Mouse (Mus musculus): Measurements from ENCODE around the gene Ipo13. TPM values are rescaled to one million over a fixed set of nuclear protein-coding genes. Genes with fewer than 3 reads are reported as not detected.

The Ipo13 gene
- polyA plus RNA-seq, 1 experiment from 2014 or later = 62.0 TPM

- H3K9me3 ChIP-seq (ENCODE audit: control insufficient read depth, low read length) = no peaks in the 10 kb centered on the region
- DNase-seq (ENCODE audit: low spot score) (peak; percentile 86), ATAC-seq (replicated peaks; ENCODE audit: low FRiP score) (peak; percentile 89)
- no peaks in the 10 kb centered on the region; the same call in 1 of the 2 replicates for H3K36me3 ChIP-seq (ENCODE audit: control insufficient read depth, insufficient read depth, low read length)
- whole genome bisulfite sequencing = under 1% methylated on average over 21 of the region's 21 CpGs
- no peaks in the 10 kb centered on the region for H3K27me3 ChIP-seq (ENCODE audit: control insufficient read depth, insufficient read depth, low read length)
- H3K4me2 ChIP-seq (ENCODE audit: low read depth, low read length, severe bottlenecking) = peak within 1 kb of the TSS; percentile 74
- H3K9ac ChIP-seq (ENCODE audit: low read length) = peak within 1 kb of the TSS; percentile 61
- peak within 1 kb of the TSS; percentile 75 for H3K4me3 ChIP-seq (ENCODE audit: low read depth, low read length)
- peaks cover 14% of the 10 kb centered on the region for H3K4me1 ChIP-seq (replicated peaks; ENCODE audit: control insufficient read depth, insufficient read depth, low read length)
- H3K27ac ChIP-seq (ENCODE audit: low read depth, low read length) = no peak within 1 kb of the TSS
These were observed 23.0 kb downstream of the Ipo13 start, which contains the start of gene Dph2 for GRCm38 (mm10) chr4:117891738-117892161. Gene Dph2, minus strand, starts transcription at chr4:117892032.

DNA sequence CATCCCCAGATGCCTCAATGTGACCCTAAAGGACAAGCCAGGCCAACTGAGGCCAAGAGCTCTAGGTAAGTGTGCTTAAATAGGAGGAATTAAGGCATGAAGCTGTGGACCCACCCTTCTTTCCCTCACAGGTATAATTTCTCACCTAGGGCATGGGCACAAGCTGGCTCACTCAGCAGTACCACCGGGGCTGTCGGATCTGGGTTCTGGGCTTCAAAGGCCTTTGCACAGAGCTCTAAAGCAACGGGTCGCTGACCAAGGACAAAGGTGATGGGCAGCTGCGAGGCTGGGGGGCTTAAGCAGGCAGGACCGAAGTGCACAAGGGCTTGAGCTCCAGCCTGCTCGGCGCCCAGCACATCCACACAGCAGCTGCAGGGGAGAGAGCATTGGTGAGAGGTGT lies 24.0 kb downstream of the Ipo13 start:
- Histone ChIP-seq H3K27ac (ENCODE audit: low read depth, low read length) (no peak overlapping the region), H3K27me3 (ENCODE audit: control insufficient read depth, insufficient read depth, low read length) (no peaks in the 10 kb centered on the region), H3K4me1 (replicated peaks; ENCODE audit: control insufficient read depth, insufficient read depth, low read length) (peaks cover 19% of the 10 kb centered on the region), H3K4me2 (ENCODE audit: low read depth, low read length, severe bottlenecking) (peak overlapping the region; percentile 74; the same call in 1 of the 2 replicates), H3K4me3 (ENCODE audit: low read depth, low read length) (peak overlapping the region; percentile 75; the same call in 1 of the 2 replicates), H3K9ac (ENCODE audit: low read length) (no peak overlapping the region), H3K9me3 (ENCODE audit: control insufficient read depth, low read length) (no peaks in the 10 kb centered on the region), H3K36me3 (ENCODE audit: control insufficient read depth, insufficient read depth, low read length) (no peaks in the 10 kb centered on the region; the same call in 1 of the 2 replicates)
- ATAC-seq (replicated peaks; ENCODE audit: low FRiP score) = no peak
- DNase-seq (ENCODE audit: low spot score) = no peak
- WGBS = 66% methylated on average over 8 of the region's 8 CpGs

DNA sequence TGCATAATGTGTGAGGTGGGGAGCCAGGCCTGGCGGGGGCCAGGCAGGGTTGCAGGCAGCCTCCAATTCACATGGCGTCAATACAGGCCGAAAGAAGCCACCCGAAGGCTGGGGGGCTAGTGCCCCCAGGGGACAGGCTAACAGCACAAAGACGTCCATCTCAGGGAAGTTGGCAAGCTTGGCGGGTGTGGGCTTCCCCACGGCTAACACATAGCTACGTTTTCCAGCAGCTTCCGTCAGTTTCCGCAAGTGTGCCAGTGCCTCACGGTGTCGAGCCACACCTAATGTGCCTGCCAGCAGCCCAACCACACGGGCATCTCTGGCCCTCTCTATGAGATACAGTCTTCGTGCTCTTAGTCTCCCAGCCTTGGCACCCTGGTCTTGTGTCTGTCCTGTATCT lies 24.8 kb downstream of the Ipo13 start:
- Histone ChIP-seq H3K4me3 (ENCODE audit: low read depth, low read length) (no peak overlapping the region), H3K4me2 (ENCODE audit: low read depth, low read length, severe bottlenecking) (no peak overlapping the region), H3K9ac (ENCODE audit: low read length) (no peak overlapping the region), H3K27ac (ENCODE audit: low read depth, low read length) (no peak overlapping the region), H3K9me3 (ENCODE audit: control insufficient read depth, low read length) (no peaks in the 10 kb centered on the region), H3K27me3 (ENCODE audit: control insufficient read depth, insufficient read depth, low read length) (no peaks in the 10 kb centered on the region), H3K36me3 (ENCODE audit: control insufficient read depth, insufficient read depth, low read length) (no peaks in the 10 kb centered on the region; the same call in 1 of the 2 replicates), H3K4me1 (replicated peaks; ENCODE audit: control insufficient read depth, insufficient read depth, low read length) (peaks cover 19% of the 10 kb centered on the region)
- DNase-seq (ENCODE audit: low spot score) = no peak
- WGBS = 90% methylated on average over 14 of the region's 14 CpGs
- no peak for ATAC-seq (replicated peaks; ENCODE audit: low FRiP score)

DNA sequence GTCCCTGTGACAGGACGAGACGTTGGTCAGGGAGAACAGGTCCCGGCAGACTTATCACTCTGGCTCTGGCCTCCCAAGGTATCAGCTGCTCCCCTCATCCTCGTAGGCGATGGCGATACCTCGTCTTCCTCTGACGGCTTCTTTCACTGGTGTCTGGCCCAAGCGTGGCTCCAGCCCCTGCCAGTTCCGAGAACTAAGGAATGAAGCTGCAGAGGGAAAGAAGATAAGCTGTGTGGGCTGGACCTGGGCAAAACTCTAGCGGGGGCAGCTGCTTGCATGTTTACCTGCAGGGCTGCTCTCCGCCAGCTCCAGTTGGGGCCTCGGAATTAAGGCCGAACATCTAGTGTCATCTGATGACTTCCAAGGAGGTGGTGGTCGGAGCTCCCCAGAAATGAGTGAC lies 25.3 kb downstream of the Ipo13 start:
- no peak overlapping the region for H3K4me3 ChIP-seq (ENCODE audit: low read depth, low read length)

DNA sequence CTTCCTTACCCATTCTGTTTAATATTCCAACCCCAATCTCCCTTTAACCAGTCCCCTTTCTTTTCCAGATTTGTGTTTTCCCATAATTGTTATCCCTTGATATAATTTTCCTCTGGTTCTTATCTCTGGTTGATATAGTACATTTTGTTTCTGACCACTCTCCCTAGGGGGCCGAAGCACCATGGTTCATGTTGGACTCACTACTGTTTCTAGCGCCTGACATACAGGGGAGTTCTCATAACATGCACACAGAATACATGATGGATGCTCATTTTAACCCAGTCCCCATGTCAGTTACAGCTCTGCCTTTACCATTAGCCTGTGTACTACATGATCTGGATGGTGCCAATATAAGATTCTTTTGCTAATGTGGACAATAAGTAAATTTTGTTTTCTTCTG lies 26.9 kb downstream of the Ipo13 start:
- peak overlapping the region; percentile 91; the same call in 1 of the 2 replicates for H3K4me2 ChIP-seq (ENCODE audit: low read depth, low read length, severe bottlenecking)
- H3K27ac ChIP-seq (ENCODE audit: low read depth, low read length) = no peak overlapping the region
- DNase-seq (ENCODE audit: low spot score) (no peak), ATAC-seq (replicated peaks; ENCODE audit: low FRiP score) (no peak)
- peaks cover 26% of the 10 kb centered on the region for H3K4me1 ChIP-seq (replicated peaks; ENCODE audit: control insufficient read depth, insufficient read depth, low read length)
- peak overlapping the region; percentile 87 for H3K4me3 ChIP-seq (ENCODE audit: low read depth, low read length)
- no peaks in the 10 kb centered on the region; the same call in 1 of the 2 replicates for H3K36me3 ChIP-seq (ENCODE audit: control insufficient read depth, insufficient read depth, low read length)
- no peaks in the 10 kb centered on the region for H3K27me3 ChIP-seq (ENCODE audit: control insufficient read depth, insufficient read depth, low read length)
- WGBS = 73% methylated on average over 2 of the region's 2 CpGs
- no peaks in the 10 kb centered on the region for H3K9me3 ChIP-seq (ENCODE audit: control insufficient read depth, low read length)
- H3K9ac ChIP-seq (ENCODE audit: low read length) = no peak overlapping the region

More for the DNA sequence above, 25.3 kb downstream of the Ipo13 start:
- no peaks in the 10 kb centered on the region; the same call in 1 of the 2 replicates for H3K36me3 ChIP-seq (ENCODE audit: control insufficient read depth, insufficient read depth, low read length)
- H3K9ac ChIP-seq (ENCODE audit: low read length) = no peak overlapping the region
- H3K27ac ChIP-seq (ENCODE audit: low read depth, low read length) = no peak overlapping the region
- H3K9me3 ChIP-seq (ENCODE audit: control insufficient read depth, low read length) = no peaks in the 10 kb centered on the region
- DNase-seq (ENCODE audit: low spot score) = no peak
- no peak for ATAC-seq (replicated peaks; ENCODE audit: low FRiP score)
- H3K4me2 ChIP-seq (ENCODE audit: low read depth, low read length, severe bottlenecking) = no peak overlapping the region
- H3K27me3 ChIP-seq (ENCODE audit: control insufficient read depth, insufficient read depth, low read length) = no peaks in the 10 kb centered on the region
- H3K4me1 ChIP-seq (replicated peaks; ENCODE audit: control insufficient read depth, insufficient read depth, low read length) = peaks cover 19% of the 10 kb centered on the region
- WGBS = 90% methylated on average over 15 of the region's 15 CpGs

DNA sequence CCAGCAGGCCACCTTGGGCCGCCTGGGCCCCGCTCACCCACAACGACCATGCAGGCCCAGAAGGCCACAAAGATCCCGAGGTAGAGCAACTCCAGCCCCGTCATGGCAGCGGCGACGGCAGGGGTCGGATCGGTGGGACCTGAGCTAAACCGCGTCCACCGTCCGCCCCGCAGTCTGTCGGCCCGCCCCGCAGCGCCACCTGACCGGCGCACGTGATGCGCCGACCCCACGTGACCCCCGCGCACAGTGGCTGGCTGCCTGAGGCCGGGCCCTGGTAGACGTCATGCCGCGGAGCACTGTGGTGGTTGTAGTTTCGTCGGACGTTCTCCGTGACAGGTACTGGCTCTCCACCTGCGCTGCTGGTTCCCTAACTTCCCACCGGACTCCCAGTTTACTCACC lies 27.7 kb downstream of the Ipo13 start, which contains the start of gene Atp6v0b:
Gene Atp6v0b (minus strand): TSS at position 201 of the 400 bp plus-strand sequence.
- DNase-seq (ENCODE audit: low spot score) = peak; percentile 95
- peak within 1 kb of the TSS; percentile 82 for H3K9ac ChIP-seq (ENCODE audit: low read length)
- WGBS = under 1% methylated on average over 35 of the region's 37 CpGs
- peak within 1 kb of the TSS; percentile 91 for H3K4me2 ChIP-seq (ENCODE audit: low read depth, low read length, severe bottlenecking)
- H3K27ac ChIP-seq (ENCODE audit: low read depth, low read length) = peak within 1 kb of the TSS; percentile 31; the same call in 1 of the 2 replicates
- H3K27me3 ChIP-seq (ENCODE audit: control insufficient read depth, insufficient read depth, low read length) = no peaks in the 10 kb centered on the region
- peaks cover 26% of the 10 kb centered on the region for H3K4me1 ChIP-seq (replicated peaks; ENCODE audit: control insufficient read depth, insufficient read depth, low read length)
- no peaks in the 10 kb centered on the region; the same call in 1 of the 2 replicates for H3K36me3 ChIP-seq (ENCODE audit: control insufficient read depth, insufficient read depth, low read length)
- H3K9me3 ChIP-seq (ENCODE audit: control insufficient read depth, low read length) = no peaks in the 10 kb centered on the region
- peak within 1 kb of the TSS; percentile 87 for H3K4me3 ChIP-seq (ENCODE audit: low read depth, low read length)
- ATAC-seq (replicated peaks; ENCODE audit: low FRiP score) = peak; percentile 88

- Histone ChIP-seq H3K9ac (ENCODE audit: low read length) (peak overlapping the region; percentile 82), H3K4me2 (ENCODE audit: low read depth, low read length, severe bottlenecking) (peak overlapping the region; percentile 91), H3K4me3 (ENCODE audit: low read depth, low read length) (peak overlapping the region; percentile 87), H3K27me3 (ENCODE audit: control insufficient read depth, insufficient read depth, low read length) (no peaks in the 10 kb centered on the region), H3K4me1 (replicated peaks; ENCODE audit: control insufficient read depth, insufficient read depth, low read length) (peaks cover 25% of the 10 kb centered on the region), H3K36me3 (ENCODE audit: control insufficient read depth, insufficient read depth, low read length) (no peaks in the 10 kb centered on the region; the same call in 1 of the 2 replicates), H3K27ac (ENCODE audit: low read depth, low read length) (peak overlapping the region; percentile 31; the same call in 1 of the 2 replicates), H3K9me3 (ENCODE audit: control insufficient read depth, low read length) (no peaks in the 10 kb centered on the region)
- DNase-seq (ENCODE audit: low spot score) (no peak), ATAC-seq (replicated peaks; ENCODE audit: low FRiP score) (no peak; the same call in 1 of the 2 replicates)
- 4% methylated on average over 23 of the region's 24 CpGs for WGBS
These were observed 28.2 kb downstream of the Ipo13 start for GRCm38 (mm10) chr4:117886644-117887043.

- Histone ChIP-seq H3K9me3 (ENCODE audit: control insufficient read depth, low read length) (no peaks in the 10 kb centered on the region), H3K4me3 (ENCODE audit: low read depth, low read length) (peak overlapping the region; percentile 87; the same call in 1 of the 2 replicates), H3K27ac (ENCODE audit: low read depth, low read length) (no peak overlapping the region), H3K9ac (ENCODE audit: low read length) (no peak overlapping the region), H3K27me3 (ENCODE audit: control insufficient read depth, insufficient read depth, low read length) (no peaks in the 10 kb centered on the region), H3K4me2 (ENCODE audit: low read depth, low read length, severe bottlenecking) (peak overlapping the region; percentile 91; the same call in 1 of the 2 replicates), H3K36me3 (ENCODE audit: control insufficient read depth, insufficient read depth, low read length) (no peaks in the 10 kb centered on the region; the same call in 1 of the 2 replicates), H3K4me1 (replicated peaks; ENCODE audit: control insufficient read depth, insufficient read depth, low read length) (peaks cover 21% of the 10 kb centered on the region; the same call in 1 of the 2 replicates)
- ATAC-seq (replicated peaks; ENCODE audit: low FRiP score) = no peak
- no peak for DNase-seq (ENCODE audit: low spot score)
- WGBS = 86% methylated on average over 9 of the region's 9 CpGs
These were observed 28.8 kb downstream of the Ipo13 start for GRCm38 (mm10) chr4:117885994-117886393.

DNA sequence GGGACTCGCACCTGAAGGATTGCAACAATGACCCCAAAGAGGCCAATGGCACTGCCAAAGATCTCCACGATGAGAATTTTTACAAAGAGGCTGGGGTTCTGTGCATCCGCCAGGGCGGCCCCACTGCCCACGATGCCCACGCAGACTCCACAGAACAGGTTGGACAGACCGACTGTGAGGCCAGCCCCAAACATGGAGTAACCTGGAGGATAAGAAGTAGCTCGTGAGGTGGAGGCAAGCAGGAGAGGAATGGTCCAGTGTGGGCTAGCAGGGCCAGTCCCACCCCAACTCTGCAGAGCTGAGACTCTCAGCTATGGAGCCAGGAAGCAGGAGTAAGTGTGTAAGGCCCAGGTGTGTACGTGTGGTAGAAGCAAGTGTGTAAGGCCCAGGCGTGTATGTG lies 29.7 kb downstream of the Ipo13 start:
- 93% methylated on average over 10 of the region's 10 CpGs for WGBS
- H3K27me3 ChIP-seq (ENCODE audit: control insufficient read depth, insufficient read depth, low read length) = no peaks in the 10 kb centered on the region
- H3K4me2 ChIP-seq (ENCODE audit: low read depth, low read length, severe bottlenecking) = no peak overlapping the region
- H3K9me3 ChIP-seq (ENCODE audit: control insufficient read depth, low read length) = no peaks in the 10 kb centered on the region
- H3K27ac ChIP-seq (ENCODE audit: low read depth, low read length) = no peak overlapping the region
- no peak for ATAC-seq (replicated peaks; ENCODE audit: low FRiP score)
- no peak overlapping the region for H3K4me3 ChIP-seq (ENCODE audit: low read depth, low read length)
- no peaks in the 10 kb centered on the region; the same call in 1 of the 2 replicates for H3K36me3 ChIP-seq (ENCODE audit: control insufficient read depth, insufficient read depth, low read length)
- no peak for DNase-seq (ENCODE audit: low spot score)
- H3K4me1 ChIP-seq (replicated peaks; ENCODE audit: control insufficient read depth, insufficient read depth, low read length) = peaks cover 18% of the 10 kb centered on the region; the same call in 1 of the 2 replicates
- no peak overlapping the region for H3K9ac ChIP-seq (ENCODE audit: low read length)

All from forebrain, embryonic 11.5 days (tissue).